In genomic region chr9:95555233-95555740, GRCm38 (mm10) we compare ENCODE assay signal across 22 mouse cellular contexts. TPM values are rescaled to one million over a fixed set of nuclear protein-coding genes. Genes with fewer than 3 reads are reported as not detected.
DNase-seq lines count a peak whose midpoint lies in the region; ATAC-seq and TF ChIP-seq lines count a peak whose summit lies in the region.
"Had no signal": no experiment of that assay in that cellular context is flagged by ENCODE, and none has a peak within 500 bp of the region (broad histone marks: within the 10 kb centered on the region; RNA-seq: fewer than 3 reads in every experiment).

No protein-coding gene starts in this region.

- H3K27ac ChIP-seq in MEL (ENCODE audit: control insufficient read depth, low read depth, low read length) = peak overlapping the region; percentile 99
- H3K27ac ChIP-seq in brown adipose tissue, adult 24 weeks (replicated peaks; ENCODE audit: low read depth, low read length) = peak overlapping the region; percentile 60
- peak overlapping the region; percentile 85 for H3K27ac ChIP-seq in liver, embryonic 11.5 days (ENCODE audit: low read depth, low read length)
- H3K27ac ChIP-seq in liver, postnatal 0 days (ENCODE audit: low read depth) = peak overlapping the region; percentile 92
- H3K27ac ChIP-seq: embryonic facial prominence, embryonic 15.5 days; heart, embryonic 13.5 days; left cerebral cortex, adult 2 months; limb, embryonic 10.5 days; midbrain, embryonic 12.5 days had no signal

- TF ChIP-seq POLR2A in MEL (IDR thresholded peaks at IDR 0.05; ENCODE audit: control insufficient read depth in 1 of 2, insufficient read depth in 1 of 2, low read depth in 1 of 2, low read length in 2 of 2, poor library complexity in 1 of 2) = peak in 1 of 2 experiments; percentile 40; a peak in 1 of 4 replicates

- peak overlapping the region; percentile 40 for H3K4me2 ChIP-seq in liver, embryonic 11.5 days
- peak overlapping the region; percentile 42 for H3K4me2 ChIP-seq in liver, postnatal 0 days (ENCODE audit: low read depth, low read length)
- H3K4me2 ChIP-seq: embryonic facial prominence, embryonic 15.5 days; heart, embryonic 13.5 days; midbrain, embryonic 12.5 days had no signal

- H3K9me3 ChIP-seq in MEL (replicated peaks; ENCODE audit: insufficient read depth, low read length) = no peaks in the 10 kb centered on the region
- no peaks in the 10 kb centered on the region for H3K9me3 ChIP-seq in liver, embryonic 11.5 days (ENCODE audit: control insufficient read depth, low read length)
- no peaks in the 10 kb centered on the region for H3K9me3 ChIP-seq in liver, postnatal 0 days (ENCODE audit: low read length)
- H3K9me3 ChIP-seq: embryonic facial prominence, embryonic 15.5 days; heart, embryonic 13.5 days; limb, embryonic 10.5 days; midbrain, embryonic 12.5 days had no signal

- peak overlapping the region; percentile 14 to 20 for H3K4me3 ChIP-seq in MEL (ENCODE audit: control insufficient read depth in 1 of 2, insufficient read depth in 1 of 2, low read depth in 2 of 2, low read length in 2 of 2)
- no peak overlapping the region for H3K4me3 ChIP-seq in brown adipose tissue, adult 24 weeks (ENCODE audit: insufficient read depth, low read depth, low read length)
- no peak overlapping the region for H3K4me3 ChIP-seq in liver, embryonic 11.5 days (ENCODE audit: low read depth, low read length)
- no peak overlapping the region for H3K4me3 ChIP-seq in liver, postnatal 0 days (ENCODE audit: low read depth, low read length)
- H3K4me3 ChIP-seq: embryonic facial prominence, embryonic 15.5 days; heart, embryonic 13.5 days; left cerebral cortex, adult 2 months; limb, embryonic 10.5 days; midbrain, embryonic 12.5 days had no signal

- peaks cover 36 to 69% of the 10 kb centered on the region in 2 experiments for H3K4me1 ChIP-seq in MEL (ENCODE audit: control insufficient read depth in 1 of 2, insufficient read depth in 2 of 2, low read length in 2 of 2)
- peaks cover 12% of the 10 kb centered on the region; the same call in 1 of the 2 replicates for H3K4me1 ChIP-seq in brown adipose tissue, adult 24 weeks (ENCODE audit: control insufficient read depth, insufficient read depth, insufficient read length, low read length)
- peaks cover 49% of the 10 kb centered on the region for H3K4me1 ChIP-seq in liver, embryonic 11.5 days (replicated peaks; ENCODE audit: control insufficient read depth, insufficient read depth, low read length)
- peaks cover 72% of the 10 kb centered on the region for H3K4me1 ChIP-seq in liver, postnatal 0 days (ENCODE audit: insufficient read depth)

- H3K27me3 ChIP-seq in MEL (ENCODE audit: control insufficient read depth in 1 of 2, insufficient read depth in 2 of 2, low read length in 2 of 2) = no peaks in the 10 kb centered on the region
- peaks cover 32% of the 10 kb centered on the region for H3K27me3 ChIP-seq in liver, embryonic 11.5 days (replicated peaks; ENCODE audit: control insufficient read depth, insufficient read depth, low read length)
- peaks cover 13% of the 10 kb centered on the region; the same call in 1 of the 2 replicates for H3K27me3 ChIP-seq in liver, postnatal 0 days (ENCODE audit: insufficient read depth, low read length)

- peaks cover 0 to 67% of the 10 kb centered on the region in 2 experiments; a peak in 2 of 4 replicates for H3K36me3 ChIP-seq in MEL (ENCODE audit: control insufficient read depth in 1 of 2, insufficient read depth in 2 of 2, low read length in 2 of 2)
- no peaks in the 10 kb centered on the region for H3K36me3 ChIP-seq in liver, embryonic 11.5 days (ENCODE audit: control insufficient read depth, insufficient read depth, low read length)
- no peaks in the 10 kb centered on the region for H3K36me3 ChIP-seq in liver, postnatal 0 days (replicated peaks; ENCODE audit: insufficient read depth, low read length)
- H3K36me3 ChIP-seq: embryonic facial prominence, embryonic 15.5 days; heart, embryonic 13.5 days; limb, embryonic 10.5 days; midbrain, embryonic 12.5 days had no signal

- ATAC-seq in liver, embryonic 11.5 days (replicated peaks; ENCODE audit: low FRiP score) = peak; percentile 19; the same call in 1 of the 2 replicates
- ATAC-seq in liver, postnatal 0 days = no peak
- ATAC-seq: forebrain, postnatal 0 days had no signal

- TF ChIP-seq CTCF in MEL (IDR thresholded peaks at IDR 0.05 in 2 of 3, conservative IDR thresholded peaks at IDR 0.05 in 1 of 3; ENCODE audit: control insufficient read depth in 1 of 3, insufficient read depth in 1 of 3, low read depth in 2 of 3, low read length in 3 of 3, poor library complexity in 1 of 3, severe bottlenecking in 1 of 3) = no peak
- TF ChIP-seq CTCF in liver, postnatal 0 days (IDR thresholded peaks at IDR 0.05; ENCODE audit: low read depth) = no peak

- H3K9ac ChIP-seq in MEL (ENCODE audit: control insufficient read depth, low read depth, low read length, poor library complexity, severe bottlenecking) = peak overlapping the region; percentile 71
- peak overlapping the region; percentile 28; the same call in 1 of the 2 replicates for H3K9ac ChIP-seq in liver, embryonic 11.5 days (ENCODE audit: low read depth, low read length)
- peak overlapping the region; percentile 33 for H3K9ac ChIP-seq in liver, postnatal 0 days (replicated peaks)
- H3K9ac ChIP-seq: embryonic facial prominence, embryonic 15.5 days; forebrain, postnatal 0 days; heart, embryonic 13.5 days; midbrain, embryonic 12.5 days had no signal

- 54% methylated on average over 5 of the region's 5 CpGs for WGBS in liver, embryonic 11.5 days
- WGBS in liver, postnatal 0 days (ENCODE audit: insufficient replicate concordance) = 45% methylated on average over 5 of the region's 5 CpGs

- peaks cover 16% of the 10 kb centered on the region for H3K79me2 ChIP-seq in MEL (ENCODE audit: control insufficient read depth, insufficient read depth, low read length, poor library complexity)

- TF ChIP-seq RAD21 in MEL (IDR thresholded peaks at IDR 0.05; ENCODE audit: low read depth, low read length) = no peak

- TF ChIP-seq EP300 in MEL (IDR thresholded peaks at IDR 0.05; ENCODE audit: low read depth in 1 of 2, low read length in 2 of 2) = peak; percentile 1 to 31; a peak in 2 of 4 replicates
- no peak for TF ChIP-seq EP300 in liver, postnatal 0 days (IDR thresholded peaks at IDR 0.05; ENCODE audit: low read depth)

- peak; percentile 76 for DNase-seq in MEL (ENCODE audit: low read depth, low spot score)
- no peak for DNase-seq in liver, embryonic 11.5 days (ENCODE audit: low spot score)
- no peak for DNase-seq in liver, postnatal 0 days
- DNase-seq in kidney, postnatal 10 days = no peak
- no peak for DNase-seq in kidney, adult 8-10 months
- no peak for DNase-seq in left cerebral cortex, adult 9 months (ENCODE audit: low spot score in 2 of 2)
- DNase-seq: adrenal gland, adult 8-10 months; cerebellum, adult 9-11 months; forebrain, postnatal 0 days; gastrocnemius, postnatal 25 days; heart, adult 18-20 months; heart, postnatal 14 days; kidney, adult 11 months; lung, adult 18-20 months; lung, postnatal 14 days; retina, postnatal 1 day had no signal

TF ChIP-seq in MEL, 35 proteins besides CTCF, POLR2A, EP300 and RAD21:
- TF ChIP-seq GATA1 (IDR thresholded peaks at IDR 0.05; ENCODE audit: low read depth, low read length) (peak; percentile 78), ZMIZ1 (IDR thresholded peaks at IDR 0.05; ENCODE audit: low read depth, low read length) (0 out of 2 replicates have a peak, but pooled peaks have one; percentile 13), NELFE (IDR thresholded peaks at IDR 0.05; ENCODE audit: low read depth, low read length) (no peak), ELF1 (IDR thresholded peaks at IDR 0.05; ENCODE audit: low read depth, low read length) (no peak), MAX (IDR thresholded peaks at IDR 0.05; ENCODE audit: low read length) (no peak), ETS1 (IDR thresholded peaks at IDR 0.05; ENCODE audit: low read depth, low read length) (peak; percentile 30; the same call in 1 of the 2 replicates), RCOR1 (IDR thresholded peaks at IDR 0.05; ENCODE audit: low read depth, low read length) (peak; percentile 14; the same call in 1 of the 2 replicates), HCFC1 (IDR thresholded peaks at IDR 0.05; ENCODE audit: low read depth, low read length) (0 out of 2 replicates have a peak, but pooled peaks have one; percentile 27), SMC3 (IDR thresholded peaks at IDR 0.05; ENCODE audit: low read depth, low read length) (no peak), MYC (IDR thresholded peaks at IDR 0.05; ENCODE audit: low read depth, low read length) (0 out of 2 replicates have a peak, but pooled peaks have one; percentile 11), TCF12 (IDR thresholded peaks at IDR 0.05; ENCODE audit: low read depth, low read length) (peak; percentile 41), CHD1 (IDR thresholded peaks at IDR 0.05; ENCODE audit: low read depth, low read length) (peak; percentile 80), MAZ (IDR thresholded peaks at IDR 0.05; ENCODE audit: low read depth, low read length) (no peak; the same call in 1 of the 2 replicates), SIN3A (IDR thresholded peaks at IDR 0.05; ENCODE audit: low read length) (no peak; the same call in none of the 2 replicates), MYB (IDR thresholded peaks at IDR 0.05; ENCODE audit: low read depth, low read length) (no peak)

RNA-seq across cellular contexts. Expression of gene Paqr9, which starts 4.2 kb away (rescaled TPM):
- total RNA-seq in MEL (2012; rRNA removed) = 13.4 and 18.0 TPM in 2 replicates
- polyA plus RNA-seq in MEL (2012; ENCODE audit: insufficient read depth in 1 of 2, insufficient read length in 2 of 2, low read depth in 1 of 2, low replicate concordance in 2 of 2, missing spikeins in 1 of 2) = 10 to 100 TPM; 24.8 to 46.0 TPM
- polyA plus RNA-seq in brown adipose tissue, adult 24 weeks (2012; ENCODE audit: insufficient read depth, insufficient read length, missing spikeins) = 26.8 and 39.3 TPM in 2 replicates
- polyA plus RNA-seq in liver, embryonic 11.5 days (2014; fragmentation: Nextera tagmentation; extraction: Ambion mirVana) = 13.8 and 14.4 TPM in 2 replicates
- polyA plus RNA-seq in liver, postnatal 0 days (2015; fragmentation: Nextera tagmentation; extraction: Ambion mirVana) = 63.6 and 68.7 TPM in 2 replicates

RNA-seq across cellular contexts. Expression of gene U2surp, which starts 43.5 kb away (rescaled TPM):
- 69.0 and 70.8 TPM in 2 replicates for total RNA-seq in MEL (2012; rRNA removed)
- 100 to 1,000 TPM in 1 of 2 experiments, 10 to 100 TPM in 1; 72.1 to 244 TPM for polyA plus RNA-seq in MEL (2012; ENCODE audit: insufficient read depth in 1 of 2, insufficient read length in 2 of 2, low read depth in 1 of 2, low replicate concordance in 2 of 2, missing spikeins in 1 of 2)
- polyA plus RNA-seq in brown adipose tissue, adult 24 weeks (2012; ENCODE audit: insufficient read depth, insufficient read length, missing spikeins) = 29.8 and 33.4 TPM in 2 replicates
- polyA plus RNA-seq in liver, embryonic 11.5 days (2014; fragmentation: Nextera tagmentation; extraction: Ambion mirVana) = 124 and 131 TPM in 2 replicates
- polyA plus RNA-seq in liver, postnatal 0 days (2015; fragmentation: Nextera tagmentation; extraction: Ambion mirVana) = 56.5 and 60.9 TPM in 2 replicates

Comparison
In these comparisons a context has a peak if more than half of its experiments do, and no peak if none do; other contexts are left out.
1. H3K4me3 ChIP-seq: peak in MEL (2 of 2); none in brown adipose tissue, adult 24 weeks (single experiment), liver, embryonic 11.5 days (single experiment) and liver, postnatal 0 days (single experiment).
2. Peak in every context shown above with its lines, with median percentiles within 50 percentile points of each other: H3K27ac ChIP-seq and H3K9ac ChIP-seq.